Comparison of ENCODE assay signal across 8 mouse cellular contexts in genomic region chr12:83949776-83950492, GRCm38 (mm10). TPM values are rescaled to one million over a fixed set of nuclear protein-coding genes. Genes with fewer than 3 reads are reported as not detected.
DNase-seq lines count a peak whose midpoint lies in the region; ATAC-seq lines count a peak whose summit lies in the region.

No protein-coding gene starts in this region.

- H3K27me3 ChIP-seq in erythroblast, embryonic 14.5 days (ENCODE audit: control insufficient read depth) = 0 out of 2 replicates have a peak, but pooled peaks cover 3% of the 10 kb centered on the region
- H3K27me3 ChIP-seq in forebrain, embryonic 16.5 days (replicated peaks; ENCODE audit: control insufficient read depth, insufficient read depth, low read length) = no peaks in the 10 kb centered on the region

- ATAC-seq in erythroblast, adult 5-6 weeks (replicated peaks; ENCODE audit: low FRiP score, poor library complexity, severe bottlenecking) = no peak
- ATAC-seq in forebrain, embryonic 16.5 days = no peak
- ATAC-seq in frontal cortex, adult (ENCODE audit: low TSS enrichment) = no peak

- H3K9me3 ChIP-seq in erythroblast, embryonic 14.5 days (ENCODE audit: control insufficient read depth, low read length) = no peaks in the 10 kb centered on the region
- H3K9me3 ChIP-seq in forebrain, embryonic 16.5 days (ENCODE audit: control insufficient read depth, low read length) = no peaks in the 10 kb centered on the region

- H3K36me3 ChIP-seq in erythroblast, embryonic 14.5 days (ENCODE audit: control insufficient read depth) = peaks cover 11% of the 10 kb centered on the region
- no peaks in the 10 kb centered on the region for H3K36me3 ChIP-seq in forebrain, embryonic 16.5 days (ENCODE audit: control insufficient read depth, insufficient read depth)

- H3K4me3 ChIP-seq in erythroblast, embryonic 14.5 days (replicated peaks) = peak overlapping the region; percentile 85
- peak overlapping the region; percentile 60 for H3K4me3 ChIP-seq in forebrain, embryonic 16.5 days (replicated peaks; ENCODE audit: low read length)

- no peak overlapping the region for H3K27ac ChIP-seq in forebrain, embryonic 16.5 days (ENCODE audit: low read length)

- WGBS in forebrain, embryonic 16.5 days = 31% methylated on average over 11 of the region's 11 CpGs

- H3K9ac ChIP-seq in forebrain, embryonic 16.5 days (replicated peaks; ENCODE audit: low read depth, low read length) = peak overlapping the region; percentile 81

- DNase-seq in 416B (ENCODE audit: low read depth) = peak; percentile 76
- DNase-seq in lung, postnatal 36 days = peak; percentile 34
- DNase-seq in cerebellum, adult 9-10 months = no peak
- DNase-seq in layer of hippocampus, postnatal 36 days = no peak

- peak overlapping the region; percentile 66 for H3K4me2 ChIP-seq in forebrain, embryonic 16.5 days (ENCODE audit: low read length)

- H3K4me1 ChIP-seq in erythroblast, embryonic 14.5 days (ENCODE audit: control insufficient read depth) = peaks cover 61% of the 10 kb centered on the region
- peaks cover 27% of the 10 kb centered on the region for H3K4me1 ChIP-seq in forebrain, embryonic 16.5 days (replicated peaks; ENCODE audit: control insufficient read depth, insufficient read depth, low read length)

RNA-seq across cellular contexts. Expression of gene Riox1, which starts 0.5 kb away (rescaled TPM):
- polyA plus RNA-seq in erythroblast, embryonic 14.5 days (2012) = 0.49 and 0.98 TPM in 2 replicates
- 5.4 and 6.3 TPM in 2 replicates for total RNA-seq in erythroblast, adult 5-6 weeks (2015; ENCODE audit: low replicate concordance)
- total RNA-seq in erythroblast, adult 5-6 weeks (2017; ENCODE audit: low replicate concordance) = 3.3 and 3.9 TPM in 2 replicates
- polyA plus RNA-seq in forebrain, embryonic 16.5 days (2015; fragmentation: Nextera tagmentation; extraction: Ambion mirVana) = 9.3 and 9.7 TPM in 2 replicates
- 10 to 100 TPM; 14.4 to 15.3 TPM for total RNA-seq in layer of hippocampus, postnatal 36 days (2021)

RNA-seq across cellular contexts. Expression of gene Numb, which starts 28.2 kb away (rescaled TPM):
- polyA plus RNA-seq in erythroblast, embryonic 14.5 days (2012) = 0.85 and 0.86 TPM in 2 replicates
- 3.8 and 10.9 TPM in 2 replicates for total RNA-seq in erythroblast, adult 5-6 weeks (2015; ENCODE audit: low replicate concordance)
- total RNA-seq in erythroblast, adult 5-6 weeks (2017; ENCODE audit: low replicate concordance) = 8.5 and 13.6 TPM in 2 replicates
- 16.3 and 19.2 TPM in 2 replicates for polyA plus RNA-seq in forebrain, embryonic 16.5 days (2015; fragmentation: Nextera tagmentation; extraction: Ambion mirVana)
- total RNA-seq in layer of hippocampus, postnatal 36 days (2021) = 10 to 100 TPM; 34.5 to 42.3 TPM

RNA-seq across cellular contexts. Expression of gene Heatr4, which starts 34.7 kb away (rescaled TPM):
- polyA plus RNA-seq in erythroblast, embryonic 14.5 days (2012) = not detected in 2 replicates
- total RNA-seq in erythroblast, adult 5-6 weeks (2015; ENCODE audit: low replicate concordance) = not detected in 2 replicates
- total RNA-seq in erythroblast, adult 5-6 weeks (2017; ENCODE audit: low replicate concordance) = not detected in 2 replicates
- polyA plus RNA-seq in forebrain, embryonic 16.5 days (2015; fragmentation: Nextera tagmentation; extraction: Ambion mirVana) = not detected in 2 replicates
- total RNA-seq in layer of hippocampus, postnatal 36 days (2021) = not detected

RNA-seq across cellular contexts. Expression of gene Acot2, which starts 37.7 kb away (rescaled TPM):
- polyA plus RNA-seq in erythroblast, embryonic 14.5 days (2012) = 0.05 TPM in 1 of 2 replicates, not detected in the other
- 2.3 and 4.4 TPM in 2 replicates for total RNA-seq in erythroblast, adult 5-6 weeks (2015; ENCODE audit: low replicate concordance)
- total RNA-seq in erythroblast, adult 5-6 weeks (2017; ENCODE audit: low replicate concordance) = 1.5 and 3.5 TPM in 2 replicates
- 9.4 and 11.3 TPM in 2 replicates for polyA plus RNA-seq in forebrain, embryonic 16.5 days (2015; fragmentation: Nextera tagmentation; extraction: Ambion mirVana)
- total RNA-seq in layer of hippocampus, postnatal 36 days (2021) = 10 to 100 TPM; 14.9 to 16.4 TPM

RNA-seq across cellular contexts. Expression of gene Acot1, which starts 59.4 kb away (rescaled TPM):
- 0.01 and 0.05 TPM in 2 replicates for polyA plus RNA-seq in erythroblast, embryonic 14.5 days (2012)
- not detected in 2 replicates for total RNA-seq in erythroblast, adult 5-6 weeks (2015; ENCODE audit: low replicate concordance)
- total RNA-seq in erythroblast, adult 5-6 weeks (2017; ENCODE audit: low replicate concordance) = 2.4 TPM in 1 of 2 replicates, not detected in the other
- polyA plus RNA-seq in forebrain, embryonic 16.5 days (2015; fragmentation: Nextera tagmentation; extraction: Ambion mirVana) = 72.1 and 101 TPM in 2 replicates
- total RNA-seq in layer of hippocampus, postnatal 36 days (2021) = 10 to 100 TPM; 23.1 to 25.4 TPM

Comparison
In these comparisons a context has a peak if more than half of its experiments do, and no peak if none do; other contexts are left out.
1. DNase-seq: peak in 416B (single experiment) and lung, postnatal 36 days (single experiment); none in cerebellum, adult 9-10 months (single experiment) and layer of hippocampus, postnatal 36 days (0 of 2).